Mouse (Mus musculus): ENCODE measurements around the gene Aox3.

DNA sequence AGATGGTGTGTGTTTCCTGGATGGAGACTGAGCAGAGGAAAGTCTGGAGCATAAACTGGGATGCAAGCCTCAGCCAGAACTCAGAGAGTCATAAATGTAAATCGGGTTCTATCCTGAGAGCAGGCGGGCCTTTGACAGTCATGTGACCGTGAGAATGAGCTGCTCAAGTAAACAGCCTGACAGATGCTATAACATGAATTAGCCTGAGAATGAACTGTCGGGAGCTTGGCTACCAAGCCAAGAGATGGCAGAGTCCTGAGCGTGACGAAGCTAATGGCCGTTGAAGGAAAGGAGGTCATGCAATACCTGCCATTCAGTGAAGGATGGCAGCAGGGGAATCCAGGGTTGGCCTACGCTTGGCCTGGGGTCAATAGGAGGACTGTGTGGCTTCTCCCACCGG, 84.1 kb downstream of the Aox3 start:
- TF ChIP-seq GATA1 (IDR thresholded peaks at IDR 0.05; ENCODE audit: low read depth, low read length) (no peak), POLR2A (IDR thresholded peaks at IDR 0.05; ENCODE audit: control insufficient read depth in 1 of 2, insufficient read depth in 1 of 2, low read depth in 1 of 2, low read length in 2 of 2, poor library complexity in 1 of 2) (no peak), SIN3A (IDR thresholded peaks at IDR 0.05; ENCODE audit: low read length) (no peak)

All from MEL (cell line).